Mouse (Mus musculus): ENCODE results near the gene Mrpl17. TPM values are rescaled to one million over a fixed set of nuclear protein-coding genes. Genes with fewer than 3 reads are reported as not detected.
A peak's percentile ranks its signal among the peaks of the same experiment; 100 is the strongest.

Gene Mrpl17
- polyA plus RNA-seq, 1 experiment from 2014 or later: 274 TPM

DNA sequence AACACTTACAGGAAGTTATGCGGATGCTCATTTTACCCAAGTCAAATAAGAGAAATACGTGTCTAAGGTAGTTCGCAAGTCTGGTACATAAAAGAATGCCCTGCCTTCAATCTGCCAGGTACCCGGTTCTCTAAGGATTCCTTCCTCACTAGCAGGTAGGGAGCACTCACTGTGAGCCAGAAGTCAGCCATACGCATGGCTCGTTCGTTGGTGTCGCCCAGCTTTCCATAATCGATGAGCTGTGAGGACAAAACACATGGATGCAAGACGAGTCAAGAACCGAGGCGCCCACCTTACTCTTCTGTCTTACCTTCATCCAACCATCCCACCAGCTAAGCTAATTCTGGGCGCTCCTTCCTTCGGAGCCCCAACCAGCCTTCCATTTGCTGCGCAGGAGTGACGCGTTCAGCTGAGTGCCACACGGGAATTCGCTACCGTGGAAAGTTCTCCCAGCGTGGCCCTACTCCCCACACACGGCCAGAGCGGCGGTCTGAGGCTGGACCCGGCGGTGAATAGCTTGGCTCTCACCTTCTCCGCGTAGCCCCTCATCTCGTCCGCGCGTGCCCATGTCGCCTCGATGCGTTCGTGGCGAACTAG is 521 bp downstream of the Mrpl17 start:
- H3K4me2 ChIP-seq (ENCODE audit: low read depth, low read length, severe bottlenecking): peak overlapping the region; percentile 74
- H3K27me3 ChIP-seq (ENCODE audit: control insufficient read depth, insufficient read depth, low read length): no peaks in the 10 kb centered on the region
- 6% methylated on average over 37 of the region's 37 CpGs for WGBS
- DNase-seq (ENCODE audit: low spot score) (no peak), ATAC-seq (replicated peaks; ENCODE audit: low FRiP score) (peak; percentile 73; the same call in 1 of the 2 replicates)
- peak overlapping the region; percentile 93 for H3K9ac ChIP-seq (ENCODE audit: low read length)
- peak overlapping the region; percentile 50 for H3K27ac ChIP-seq (ENCODE audit: low read depth, low read length)
- H3K4me3 ChIP-seq (ENCODE audit: low read depth, low read length): peak overlapping the region; percentile 76
- H3K4me1 ChIP-seq (replicated peaks; ENCODE audit: control insufficient read depth, insufficient read depth, low read length): peaks cover 2% of the 10 kb centered on the region; the same call in 1 of the 2 replicates
- H3K9me3 ChIP-seq (ENCODE audit: control insufficient read depth, low read length): no peaks in the 10 kb centered on the region
- H3K36me3 ChIP-seq (ENCODE audit: control insufficient read depth, insufficient read depth, low read length): peaks cover 3% of the 10 kb centered on the region; the same call in 1 of the 2 replicates

DNA sequence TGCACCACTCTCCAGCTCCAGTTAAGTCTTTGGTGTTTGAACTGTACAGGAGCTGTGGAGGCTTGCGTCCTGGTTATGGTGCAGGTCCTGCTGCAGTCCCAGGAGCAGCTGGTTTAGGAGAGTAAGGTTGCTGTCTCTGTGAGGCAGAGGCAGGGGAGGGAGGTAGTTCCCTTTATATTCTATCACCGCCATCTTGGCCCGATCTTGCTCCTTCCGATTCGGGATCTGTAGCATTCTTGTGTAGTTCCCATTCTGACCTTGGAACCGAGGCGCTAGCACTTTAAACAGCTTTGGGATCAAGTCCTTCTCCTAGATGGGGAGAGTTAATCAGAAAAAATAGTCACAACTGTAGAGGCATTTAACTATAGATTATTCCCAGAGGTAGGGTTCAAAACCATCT is 1.1 kb downstream of the Mrpl17 start:
- no peak for ATAC-seq (replicated peaks; ENCODE audit: low FRiP score)
- WGBS: 87% methylated on average over 7 of the region's 7 CpGs
- H3K27ac ChIP-seq (ENCODE audit: low read depth, low read length): no peak overlapping the region

GRCm38 (mm10) chr7:105808385-105808784 is 2.5 kb downstream of the Mrpl17 start:
- no peak for ATAC-seq (replicated peaks; ENCODE audit: low FRiP score)
- 93% methylated on average over 1 of the region's 1 CpGs for WGBS

More for the DNA sequence above, 1.1 kb downstream of the Mrpl17 start:
- Histone ChIP-seq H3K36me3 (ENCODE audit: control insufficient read depth, insufficient read depth, low read length) (peaks cover 3% of the 10 kb centered on the region; the same call in 1 of the 2 replicates), H3K9me3 (ENCODE audit: control insufficient read depth, low read length) (no peaks in the 10 kb centered on the region), H3K27me3 (ENCODE audit: control insufficient read depth, insufficient read depth, low read length) (no peaks in the 10 kb centered on the region), H3K4me2 (ENCODE audit: low read depth, low read length, severe bottlenecking) (peak overlapping the region; percentile 74), H3K4me3 (ENCODE audit: low read depth, low read length) (peak overlapping the region; percentile 76), H3K4me1 (replicated peaks; ENCODE audit: control insufficient read depth, insufficient read depth, low read length) (peaks cover 2% of the 10 kb centered on the region; the same call in 1 of the 2 replicates), H3K9ac (ENCODE audit: low read length) (peak overlapping the region; percentile 93)
- DNase-seq (ENCODE audit: low spot score): no peak

DNA sequence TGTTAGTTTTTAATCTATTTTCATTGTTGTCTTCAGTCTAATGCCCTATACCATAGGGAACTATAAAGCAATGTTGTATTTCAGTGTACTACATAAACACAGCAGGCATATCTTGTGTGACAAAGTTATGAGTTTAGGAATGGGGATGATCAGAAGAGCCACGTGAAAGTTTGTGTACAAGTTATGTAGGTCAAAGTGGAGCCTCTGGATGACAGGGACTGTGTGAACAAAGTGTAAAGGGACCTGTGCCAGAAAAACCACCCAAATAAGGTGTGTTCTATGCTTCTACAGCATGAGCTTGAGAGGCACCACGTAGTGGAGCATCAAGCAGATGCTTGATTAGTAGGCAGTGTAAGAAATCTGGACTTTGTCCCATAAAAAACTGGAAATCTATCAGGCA is 4.2 kb downstream of the Mrpl17 start:
- Histone ChIP-seq H3K9me3 (ENCODE audit: control insufficient read depth, low read length) (no peaks in the 10 kb centered on the region), H3K4me2 (ENCODE audit: low read depth, low read length, severe bottlenecking) (no peak overlapping the region)
- WGBS: 67% methylated on average over 2 of the region's 2 CpGs

More at GRCm38 (mm10) chr7:105808385-105808784, 2.5 kb downstream of the Mrpl17 start:
- Histone ChIP-seq H3K9me3 (ENCODE audit: control insufficient read depth, low read length) (no peaks in the 10 kb centered on the region), H3K9ac (ENCODE audit: low read length) (no peak overlapping the region), H3K4me3 (ENCODE audit: low read depth, low read length) (no peak overlapping the region), H3K4me2 (ENCODE audit: low read depth, low read length, severe bottlenecking) (no peak overlapping the region), H3K36me3 (ENCODE audit: control insufficient read depth, insufficient read depth, low read length) (peaks cover 3% of the 10 kb centered on the region; the same call in 1 of the 2 replicates), H3K4me1 (replicated peaks; ENCODE audit: control insufficient read depth, insufficient read depth, low read length) (peaks cover 2% of the 10 kb centered on the region; the same call in 1 of the 2 replicates), H3K27ac (ENCODE audit: low read depth, low read length) (no peak overlapping the region), H3K27me3 (ENCODE audit: control insufficient read depth, insufficient read depth, low read length) (no peaks in the 10 kb centered on the region)
- DNase-seq (ENCODE audit: low spot score): no peak

DNA sequence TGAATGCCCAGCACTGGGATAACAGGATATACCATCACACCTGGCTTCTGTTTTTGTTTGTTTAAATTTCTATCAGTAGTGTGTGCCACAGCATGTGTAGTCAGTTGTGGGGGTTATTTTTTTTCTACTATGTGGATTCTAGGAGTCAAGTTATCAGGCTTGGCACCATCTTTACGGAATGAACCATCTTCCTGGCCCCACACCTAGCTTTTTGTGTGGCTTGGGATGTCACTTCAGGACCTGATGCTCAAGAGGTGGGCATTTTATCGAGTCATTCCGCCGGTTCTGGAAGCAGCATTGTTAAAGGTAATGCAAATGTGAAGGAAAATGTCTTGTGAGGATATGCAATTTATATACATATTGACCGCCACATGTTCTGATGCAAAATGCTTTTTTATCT is 4.8 kb downstream of the Mrpl17 start:
- H3K27me3 ChIP-seq (ENCODE audit: control insufficient read depth, insufficient read depth, low read length): no peaks in the 10 kb centered on the region
- no peak overlapping the region for H3K4me3 ChIP-seq (ENCODE audit: low read depth, low read length)
- H3K4me1 ChIP-seq (replicated peaks; ENCODE audit: control insufficient read depth, insufficient read depth, low read length): peaks cover 2% of the 10 kb centered on the region; the same call in 1 of the 2 replicates
- H3K9ac ChIP-seq (ENCODE audit: low read length): no peak overlapping the region
- peaks cover 3% of the 10 kb centered on the region; the same call in 1 of the 2 replicates for H3K36me3 ChIP-seq (ENCODE audit: control insufficient read depth, insufficient read depth, low read length)
- no peaks in the 10 kb centered on the region for H3K9me3 ChIP-seq (ENCODE audit: control insufficient read depth, low read length)
- no peak overlapping the region for H3K27ac ChIP-seq (ENCODE audit: low read depth, low read length)
- DNase-seq (ENCODE audit: low spot score) (no peak), ATAC-seq (replicated peaks; ENCODE audit: low FRiP score) (no peak)
- no peak overlapping the region for H3K4me2 ChIP-seq (ENCODE audit: low read depth, low read length, severe bottlenecking)
- 81% methylated on average over 5 of the region's 5 CpGs for WGBS

More for the DNA sequence above, 4.2 kb downstream of the Mrpl17 start:
- no peak for DNase-seq (ENCODE audit: low spot score)
- Histone ChIP-seq H3K4me1 (replicated peaks; ENCODE audit: control insufficient read depth, insufficient read depth, low read length) (peaks cover 2% of the 10 kb centered on the region; the same call in 1 of the 2 replicates), H3K9ac (ENCODE audit: low read length) (no peak overlapping the region), H3K36me3 (ENCODE audit: control insufficient read depth, insufficient read depth, low read length) (peaks cover 3% of the 10 kb centered on the region; the same call in 1 of the 2 replicates), H3K27ac (ENCODE audit: low read depth, low read length) (no peak overlapping the region), H3K4me3 (ENCODE audit: low read depth, low read length) (no peak overlapping the region), H3K27me3 (ENCODE audit: control insufficient read depth, insufficient read depth, low read length) (no peaks in the 10 kb centered on the region)
- no peak for ATAC-seq (replicated peaks; ENCODE audit: low FRiP score)

GRCm38 (mm10) chr7:105803428-105803827 is 7.5 kb downstream of the Mrpl17 start:
- H3K4me1 ChIP-seq (replicated peaks; ENCODE audit: control insufficient read depth, insufficient read depth, low read length): no peaks in the 10 kb centered on the region

DNA sequence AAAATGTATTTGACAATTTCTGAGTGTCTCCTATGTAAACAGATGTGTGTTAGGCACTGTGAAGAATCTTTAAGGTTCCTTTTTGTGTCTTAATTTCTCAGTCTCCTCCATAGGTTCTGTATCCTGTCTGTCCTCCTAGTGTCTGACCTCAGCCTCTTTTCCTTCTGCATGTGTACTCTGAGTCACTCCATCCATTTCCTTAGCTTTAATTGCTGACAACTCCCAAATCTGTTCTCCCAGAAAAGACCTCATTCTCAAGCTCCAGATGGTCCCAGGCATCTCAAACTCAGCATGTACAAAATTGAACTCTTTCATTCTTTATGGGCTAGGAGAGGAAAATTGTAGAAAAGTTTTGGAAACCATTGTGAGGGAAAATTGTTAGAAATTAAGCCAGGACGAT is 8.1 kb downstream of the Mrpl17 start:
- Histone ChIP-seq H3K9ac (ENCODE audit: low read length) (no peak overlapping the region), H3K4me2 (ENCODE audit: low read depth, low read length, severe bottlenecking) (no peak overlapping the region), H3K36me3 (ENCODE audit: control insufficient read depth, insufficient read depth, low read length) (no peaks in the 10 kb centered on the region), H3K4me1 (replicated peaks; ENCODE audit: control insufficient read depth, insufficient read depth, low read length) (no peaks in the 10 kb centered on the region), H3K9me3 (ENCODE audit: control insufficient read depth, low read length) (no peaks in the 10 kb centered on the region), H3K27ac (ENCODE audit: low read depth, low read length) (no peak overlapping the region), H3K4me3 (ENCODE audit: low read depth, low read length) (no peak overlapping the region), H3K27me3 (ENCODE audit: control insufficient read depth, insufficient read depth, low read length) (no peaks in the 10 kb centered on the region)
- WGBS: 51% methylated on average over 1 of the region's 1 CpGs
- DNase-seq (ENCODE audit: low spot score): no peak
- no peak for ATAC-seq (replicated peaks; ENCODE audit: low FRiP score)

More at GRCm38 (mm10) chr7:105803428-105803827, 7.5 kb downstream of the Mrpl17 start:
- Histone ChIP-seq H3K9me3 (ENCODE audit: control insufficient read depth, low read length) (no peaks in the 10 kb centered on the region), H3K9ac (ENCODE audit: low read length) (no peak overlapping the region), H3K27ac (ENCODE audit: low read depth, low read length) (no peak overlapping the region), H3K4me3 (ENCODE audit: low read depth, low read length) (no peak overlapping the region), H3K36me3 (ENCODE audit: control insufficient read depth, insufficient read depth, low read length) (no peaks in the 10 kb centered on the region), H3K27me3 (ENCODE audit: control insufficient read depth, insufficient read depth, low read length) (no peaks in the 10 kb centered on the region), H3K4me2 (ENCODE audit: low read depth, low read length, severe bottlenecking) (no peak overlapping the region)
- ATAC-seq (replicated peaks; ENCODE audit: low FRiP score) (no peak), DNase-seq (ENCODE audit: low spot score) (no peak)

- H3K27me3 ChIP-seq (ENCODE audit: control insufficient read depth, insufficient read depth, low read length): no peaks in the 10 kb centered on the region
- ATAC-seq (replicated peaks; ENCODE audit: low FRiP score): no peak
- WGBS: 56% methylated on average over 2 of the region's 2 CpGs
- H3K4me3 ChIP-seq (ENCODE audit: low read depth, low read length): no peak overlapping the region
- H3K36me3 ChIP-seq (ENCODE audit: control insufficient read depth, insufficient read depth, low read length): no peaks in the 10 kb centered on the region
- no peaks in the 10 kb centered on the region for H3K4me1 ChIP-seq (replicated peaks; ENCODE audit: control insufficient read depth, insufficient read depth, low read length)
- no peaks in the 10 kb centered on the region for H3K9me3 ChIP-seq (ENCODE audit: control insufficient read depth, low read length)
- H3K4me2 ChIP-seq (ENCODE audit: low read depth, low read length, severe bottlenecking): no peak overlapping the region
- H3K9ac ChIP-seq (ENCODE audit: low read length): no peak overlapping the region
- no peak for DNase-seq (ENCODE audit: low spot score)
- no peak overlapping the region for H3K27ac ChIP-seq (ENCODE audit: low read depth, low read length)
Observed at GRCm38 (mm10) chr7:105802312-105802711, 8.6 kb downstream of the Mrpl17 start.

DNA sequence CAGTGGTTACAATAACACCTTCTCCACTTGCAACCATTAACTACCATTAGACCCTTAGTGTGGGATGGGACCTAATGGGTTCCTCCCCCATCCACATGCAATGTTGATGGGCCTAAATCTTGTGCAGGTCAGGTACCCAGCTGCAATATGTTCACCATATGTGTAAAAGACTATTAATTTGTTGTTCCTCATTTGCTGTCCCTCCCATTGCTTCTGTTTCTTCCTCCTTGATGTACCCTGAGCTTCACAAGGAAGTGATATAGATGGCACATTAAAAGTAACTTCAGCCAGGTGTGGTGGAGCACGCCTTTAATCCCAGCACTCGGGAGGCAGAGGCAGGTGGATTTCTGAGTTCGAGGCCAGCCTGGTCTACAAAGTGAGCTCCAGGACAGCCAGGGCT is 13.9 kb downstream of the Mrpl17 start:
- H3K4me2 ChIP-seq (ENCODE audit: low read depth, low read length, severe bottlenecking): no peak overlapping the region
- 95% methylated on average over 3 of the region's 3 CpGs for WGBS
- ATAC-seq (replicated peaks; ENCODE audit: low FRiP score): no peak

More for the DNA sequence above, 13.9 kb downstream of the Mrpl17 start:
- H3K27me3 ChIP-seq (ENCODE audit: control insufficient read depth, insufficient read depth, low read length): no peaks in the 10 kb centered on the region
- no peaks in the 10 kb centered on the region for H3K9me3 ChIP-seq (ENCODE audit: control insufficient read depth, low read length)
- H3K9ac ChIP-seq (ENCODE audit: low read length): no peak overlapping the region
- no peak for DNase-seq (ENCODE audit: low spot score)
- no peaks in the 10 kb centered on the region for H3K4me1 ChIP-seq (replicated peaks; ENCODE audit: control insufficient read depth, insufficient read depth, low read length)
- H3K27ac ChIP-seq (ENCODE audit: low read depth, low read length): no peak overlapping the region
- H3K4me3 ChIP-seq (ENCODE audit: low read depth, low read length): no peak overlapping the region
- no peaks in the 10 kb centered on the region for H3K36me3 ChIP-seq (ENCODE audit: control insufficient read depth, insufficient read depth, low read length)

All from forebrain, embryonic 11.5 days (tissue).